Mouse (Mus musculus): ENCODE results near the gene Inpp5a.

Inpp5a gene

DNA sequence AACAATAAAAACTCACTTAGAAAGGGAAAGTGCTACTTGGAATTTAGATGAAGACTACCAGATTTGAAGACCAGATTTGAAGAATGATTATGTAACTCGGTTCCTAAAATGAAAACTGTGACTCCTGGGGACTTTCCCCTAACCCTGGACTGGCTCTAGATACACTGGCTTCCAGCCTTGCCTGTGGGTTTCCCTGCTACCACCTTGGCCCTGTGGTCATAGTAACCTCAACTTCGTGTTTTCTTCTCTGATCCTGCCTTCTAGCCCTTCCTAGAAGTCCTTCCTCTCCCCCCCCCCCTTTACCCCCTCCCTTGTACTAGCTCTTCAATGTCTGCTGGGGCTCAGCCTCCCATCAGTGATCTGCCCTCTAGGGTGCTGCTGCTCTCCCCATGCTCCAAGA is 87.8 kb downstream of the Inpp5a start:
- no peak for DNase-seq (ENCODE audit: low spot score)

DNA sequence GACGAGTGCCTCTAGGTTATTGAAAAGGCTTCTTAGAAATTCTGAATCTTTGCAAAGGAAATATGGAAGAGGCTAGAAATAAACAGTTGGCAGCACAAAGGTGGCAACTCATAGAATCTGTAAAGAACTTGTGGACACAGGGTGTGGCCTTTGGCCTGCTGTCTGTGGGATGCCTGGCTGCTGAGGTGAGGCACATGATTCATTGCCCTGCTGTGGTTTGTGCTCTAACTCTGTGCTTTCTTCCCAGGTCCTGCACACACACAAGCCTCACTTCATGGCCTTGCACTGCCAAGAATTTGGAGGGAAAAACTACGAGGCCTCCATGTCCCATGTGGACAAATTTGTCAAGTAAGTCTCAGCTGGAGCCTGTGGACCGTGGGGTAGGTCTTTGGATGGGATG is 88.8 kb downstream of the Inpp5a start:
- no peak for DNase-seq (ENCODE audit: low spot score)

DNA sequence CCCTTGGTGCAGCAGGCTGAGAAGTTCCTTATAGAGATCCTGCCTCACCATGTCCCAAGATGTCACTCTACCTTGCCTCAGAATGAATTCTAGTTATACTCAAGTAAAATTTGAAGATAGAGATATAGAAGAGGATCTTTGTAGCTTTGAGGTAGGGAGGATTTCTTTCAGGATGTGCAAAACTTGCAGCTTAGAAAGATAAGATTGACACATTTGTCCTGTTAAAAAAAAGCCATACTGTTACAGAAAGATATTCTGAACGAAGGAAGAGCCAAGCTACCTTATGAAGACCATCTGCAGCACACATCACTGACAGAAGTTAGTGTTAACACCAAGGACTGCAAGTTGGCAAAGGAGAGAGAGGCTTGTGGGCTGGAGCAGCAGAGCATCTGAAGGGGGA is 90.2 kb downstream of the Inpp5a start:
- DNase-seq (ENCODE audit: low spot score), result no peak

DNA sequence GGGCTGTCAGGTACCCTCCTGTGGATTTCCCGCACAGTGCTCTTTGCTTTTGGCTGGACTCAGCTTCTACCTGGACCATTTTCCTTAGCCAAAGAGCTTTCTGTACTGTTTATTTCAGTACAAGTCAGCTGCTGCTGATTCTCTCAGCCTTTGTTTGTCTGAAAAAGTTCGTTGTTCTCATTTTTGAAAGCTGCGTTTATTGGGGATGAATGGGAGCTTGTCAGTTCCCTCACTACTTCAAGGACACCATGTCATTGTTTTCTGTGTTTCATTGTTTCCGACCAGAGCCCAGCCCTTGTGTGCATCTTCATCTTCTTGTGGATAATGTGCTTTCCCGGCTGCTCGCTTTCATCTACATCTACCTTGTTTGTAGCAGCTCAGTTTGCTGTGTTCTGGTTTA is 90.7 kb downstream of the Inpp5a start:
- DNase-seq (ENCODE audit: low spot score), result no peak

DNA sequence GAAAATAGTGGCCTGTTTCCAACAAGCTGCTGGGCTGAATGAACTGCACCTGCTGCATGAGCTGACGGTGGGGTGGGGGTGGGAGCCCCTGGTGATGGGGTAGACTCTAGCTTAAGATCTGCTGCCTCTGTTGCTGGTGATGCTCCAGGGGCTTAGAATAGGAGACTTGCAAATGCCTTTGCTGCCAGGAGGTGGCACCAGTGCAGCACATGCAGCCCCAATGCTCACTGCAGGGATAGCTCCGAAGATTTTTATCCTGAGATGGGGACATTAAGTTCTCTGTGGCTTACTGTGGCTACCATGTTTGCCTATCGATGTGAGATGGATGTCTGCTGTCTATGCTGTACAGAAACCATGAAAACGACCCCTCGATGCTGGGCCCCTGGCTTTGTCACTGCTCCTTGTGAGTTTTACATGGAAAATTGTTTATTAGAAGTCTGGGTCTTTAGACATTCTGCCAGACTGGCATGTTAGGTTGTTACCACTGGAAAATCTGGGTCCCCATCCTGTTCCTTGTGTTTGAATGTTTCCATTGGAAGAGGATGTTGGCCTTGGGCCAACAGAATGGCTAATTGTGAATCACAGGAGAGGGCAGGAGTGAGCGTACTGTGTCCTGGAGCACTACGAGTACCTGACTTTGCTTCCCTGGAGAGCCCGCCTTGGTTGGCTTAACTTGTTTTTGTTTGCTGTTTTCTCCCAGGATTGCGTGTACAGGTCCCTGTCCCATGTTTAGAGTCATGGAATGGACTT is 95.5 kb downstream of the Inpp5a start:
- peak; percentile 47 for DNase-seq (ENCODE audit: low spot score)

DNA sequence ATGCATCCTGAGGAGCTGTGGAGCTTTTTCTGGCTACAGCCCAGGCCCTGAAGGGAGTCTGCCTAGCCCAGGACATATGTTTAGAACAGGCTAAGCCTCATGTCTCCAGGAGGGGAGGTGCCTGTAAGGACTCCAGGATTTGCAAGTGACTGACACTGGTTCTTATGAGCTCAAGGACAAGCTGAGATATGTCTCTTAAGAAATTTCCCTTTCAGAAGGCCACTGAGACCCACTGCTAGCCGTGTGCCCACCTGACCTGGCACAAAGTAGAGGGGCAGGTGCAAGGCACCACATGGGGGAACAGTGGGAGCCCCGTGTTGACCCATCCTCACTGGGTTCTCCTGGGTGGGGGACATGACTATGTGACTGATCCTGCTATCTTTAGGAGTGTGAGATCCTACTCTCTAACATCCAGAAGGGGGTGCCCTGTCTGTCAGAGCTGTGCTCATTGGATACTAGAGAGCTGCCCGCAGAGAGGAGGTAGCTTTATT is 100.9 kb downstream of the Inpp5a start:
- no peak for DNase-seq (ENCODE audit: low spot score)

DNA sequence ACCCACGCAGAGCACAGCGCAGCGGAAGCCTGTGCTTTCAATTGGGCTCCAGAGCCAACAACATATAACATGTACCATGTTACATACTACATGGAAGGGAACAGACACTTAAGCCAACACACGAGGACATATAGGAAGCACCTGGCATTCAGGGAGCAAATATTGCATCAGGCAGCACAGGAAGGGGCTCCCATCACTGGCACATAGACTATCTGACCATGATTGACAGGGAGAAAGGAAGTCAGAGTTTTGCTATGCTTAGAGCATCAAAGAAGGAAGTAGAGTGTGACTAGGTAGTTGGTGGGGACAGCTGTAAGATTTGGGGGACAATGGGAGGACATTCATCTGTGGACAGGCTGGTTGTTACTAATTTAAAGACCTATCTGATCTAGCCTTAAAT is 103.4 kb downstream of the Inpp5a start:
- no peak for DNase-seq (ENCODE audit: low spot score)

DNA sequence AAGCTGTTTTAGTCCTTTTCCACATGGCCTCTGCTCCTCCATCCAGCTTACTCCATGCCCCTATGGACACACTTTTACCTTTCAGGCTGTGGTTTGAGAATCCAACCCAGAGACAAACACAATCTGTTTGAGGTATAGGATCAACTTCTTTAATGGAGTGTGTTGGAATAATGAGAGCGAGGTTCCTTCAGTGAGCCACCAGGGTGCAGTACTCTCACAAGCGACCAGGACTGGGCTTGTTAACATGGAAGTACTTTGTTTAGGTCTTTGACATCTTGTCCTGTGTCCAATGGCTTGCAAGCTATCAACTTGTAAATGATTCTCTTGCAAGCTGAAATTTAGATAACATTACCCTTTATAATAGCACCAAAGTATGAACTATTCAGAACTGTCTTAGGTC is 104.0 kb downstream of the Inpp5a start:
- DNase-seq (ENCODE audit: low spot score), result no peak

DNA sequence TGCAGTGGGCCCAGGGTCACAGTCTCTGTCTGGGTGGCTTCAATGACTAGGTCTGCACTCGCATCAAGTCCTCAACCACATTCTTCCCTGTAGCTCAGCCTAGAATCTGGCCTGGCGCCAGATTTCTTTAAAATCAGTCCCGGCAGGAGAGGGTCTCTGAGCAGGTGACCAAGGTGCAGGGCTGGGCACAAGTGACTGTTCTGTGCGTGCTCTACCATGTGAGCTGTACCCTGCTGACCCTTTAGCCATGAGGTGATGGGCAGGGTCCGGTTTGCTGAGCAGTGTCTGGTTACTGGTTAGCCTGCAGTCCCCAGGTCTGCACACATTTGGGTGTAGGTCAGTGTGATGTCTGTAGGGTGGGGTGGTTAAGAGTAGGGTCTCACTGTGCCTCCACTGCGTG is 106.9 kb downstream of the Inpp5a start:
- DNase-seq (ENCODE audit: low spot score), result no peak

DNA sequence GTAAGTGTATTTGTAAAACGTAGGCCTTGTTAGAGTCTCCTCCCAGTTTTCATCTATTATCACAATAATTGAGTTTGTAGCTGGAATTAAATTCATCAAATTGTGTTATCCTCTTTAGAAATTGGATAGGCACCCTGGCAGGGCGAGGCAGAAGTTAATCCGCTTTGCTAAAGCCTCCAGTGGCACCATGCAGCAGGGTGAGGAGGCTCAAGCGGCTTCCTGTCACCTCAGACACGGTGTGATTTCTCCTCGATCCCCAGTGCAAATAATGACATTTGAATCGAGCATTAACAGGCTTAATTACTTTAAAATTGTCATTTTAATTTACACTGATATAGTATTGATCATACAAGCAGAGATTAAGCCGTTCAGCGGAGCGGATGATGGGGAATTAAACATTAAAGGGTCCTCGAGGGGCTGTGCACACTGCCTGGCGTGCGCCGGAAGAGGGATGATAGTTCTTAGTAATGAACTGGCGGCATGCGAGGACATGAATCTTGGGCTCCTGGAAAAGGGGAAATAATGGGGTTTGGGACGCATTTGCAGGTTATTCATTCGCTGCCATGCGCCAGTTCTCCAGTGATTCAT is 109.2 kb downstream of the Inpp5a start:
- no peak for DNase-seq (ENCODE audit: low spot score)

DNA sequence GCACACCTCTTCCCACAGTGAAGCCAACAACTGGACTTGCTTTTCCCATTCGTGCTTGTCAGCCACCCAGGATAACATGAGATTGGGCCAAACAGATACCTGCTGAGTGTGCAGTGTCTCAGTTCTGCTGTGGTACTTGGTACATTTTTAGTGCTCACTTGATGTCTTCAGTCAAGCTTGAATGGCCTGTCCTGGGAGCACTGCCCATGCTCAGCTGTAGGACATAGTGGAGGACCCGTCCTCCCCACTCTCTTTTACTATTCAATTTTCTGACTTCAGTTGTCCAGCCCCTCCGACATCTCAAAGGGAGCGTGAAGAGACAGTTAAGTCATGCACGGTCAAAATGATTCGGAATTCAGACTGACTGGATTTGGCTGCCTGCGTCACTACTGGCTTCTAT is 115.2 kb downstream of the Inpp5a start:
- DNase-seq (ENCODE audit: low spot score), result no peak

DNA sequence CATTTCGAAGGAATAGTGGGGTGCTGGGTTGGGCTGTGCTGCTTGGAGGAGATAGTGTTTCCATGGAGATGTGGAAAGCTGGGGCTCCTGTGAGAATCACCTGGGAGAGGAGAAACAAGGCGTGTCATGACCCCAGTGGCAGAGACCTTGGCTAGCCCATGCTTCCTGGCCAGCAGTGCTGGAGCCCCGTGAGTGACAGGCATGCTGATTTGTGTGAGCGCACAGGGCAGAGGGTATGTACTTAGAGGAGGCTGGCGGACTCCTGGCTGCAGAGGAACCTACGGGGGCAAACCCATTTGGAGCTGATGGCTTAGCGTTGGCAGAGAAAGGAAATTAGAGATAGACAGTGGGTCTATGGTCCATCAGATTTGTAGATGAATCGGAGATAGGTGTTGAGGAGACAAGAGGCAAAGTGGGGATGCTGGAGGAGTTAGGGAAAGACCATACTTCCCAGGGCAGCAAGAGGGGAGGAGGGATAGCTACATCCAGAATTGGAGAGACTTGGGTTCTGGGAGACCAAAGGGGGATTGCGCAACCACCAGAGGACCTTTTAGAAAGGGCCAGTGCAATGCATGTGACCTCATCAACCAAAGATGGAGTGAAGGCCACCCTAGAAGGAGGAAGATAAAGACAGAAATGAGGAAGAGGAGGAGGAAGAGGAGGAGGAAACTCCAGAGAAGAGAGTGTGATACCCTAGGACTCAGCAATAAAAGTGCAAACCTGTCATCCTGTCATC is 117.9 kb downstream of the Inpp5a start:
- no peak for DNase-seq (ENCODE audit: low spot score)

DNA sequence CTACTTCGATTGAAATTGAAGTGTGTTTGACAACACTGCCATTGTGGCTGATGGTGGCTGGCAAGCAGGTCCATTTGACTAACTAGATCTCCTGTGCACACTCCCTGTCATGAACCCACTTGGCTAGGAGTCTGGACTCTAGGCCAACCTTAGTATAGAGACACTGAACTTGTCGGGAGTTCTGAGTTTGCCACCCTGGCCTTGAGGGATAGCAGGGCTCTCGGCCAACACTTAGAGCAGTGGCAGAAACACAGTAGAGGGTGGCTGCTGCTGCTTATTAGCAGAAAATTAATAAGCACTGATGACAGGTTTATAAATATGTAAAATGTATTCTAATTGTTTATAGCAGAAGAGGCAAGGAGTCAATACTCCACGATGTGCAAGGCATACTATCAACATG is 120.0 kb downstream of the Inpp5a start:
- DNase-seq (ENCODE audit: low spot score), result peak; percentile 10

DNA sequence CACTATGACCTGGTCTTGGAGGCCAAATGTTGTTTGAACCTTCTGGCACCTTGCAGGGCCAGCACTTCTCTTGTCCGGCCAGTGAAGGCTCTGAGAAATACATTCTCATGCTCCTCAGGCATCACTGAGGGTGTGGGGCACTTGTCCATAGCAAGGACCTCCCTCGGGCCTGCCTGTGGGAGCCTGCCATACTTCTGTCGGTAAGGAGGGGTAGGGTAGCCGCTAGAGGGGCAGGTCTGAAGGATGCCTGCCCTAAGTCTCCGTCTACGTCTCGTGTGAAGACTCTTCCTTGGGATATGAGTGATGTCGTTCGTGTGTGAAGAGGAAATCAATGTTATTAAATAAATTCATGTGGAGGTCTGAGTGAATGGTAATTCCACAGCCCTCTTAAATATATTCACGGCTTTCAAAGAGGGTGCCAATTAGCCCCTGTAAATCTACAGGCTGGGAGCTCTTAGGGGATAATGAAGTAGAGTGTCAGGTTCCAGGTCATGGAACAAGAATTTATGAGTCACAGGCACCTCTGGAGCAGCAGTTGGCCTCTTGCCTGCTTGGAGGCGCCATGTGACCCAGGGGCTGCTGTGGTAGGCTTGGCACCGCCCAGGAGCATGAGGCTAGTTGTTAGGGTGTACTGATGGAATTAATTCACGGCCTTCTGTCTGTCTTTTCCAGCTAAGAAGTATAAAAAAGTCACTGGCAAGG is 127.2 kb downstream of the Inpp5a start:
- DNase-seq (ENCODE audit: low spot score), result peak; percentile 41

DNA sequence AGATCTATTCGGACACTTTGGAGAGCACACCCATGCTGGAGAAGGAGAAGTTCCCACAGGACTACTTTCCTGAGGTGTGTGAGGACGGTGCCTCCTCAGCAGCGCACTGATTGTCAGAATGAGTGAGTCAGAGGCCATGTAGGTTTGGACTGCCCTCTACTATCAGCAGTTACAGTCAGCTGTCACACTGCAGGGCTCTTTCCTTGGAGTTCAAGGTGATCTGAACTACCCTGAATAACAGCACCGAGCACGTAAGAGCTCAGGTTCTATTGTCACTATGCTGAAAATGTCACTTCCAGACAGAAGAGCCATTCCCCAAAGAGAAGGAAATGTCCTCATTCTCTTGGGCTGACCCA is 127.7 kb downstream of the Inpp5a start:
- no peak for DNase-seq (ENCODE audit: low spot score)

DNA sequence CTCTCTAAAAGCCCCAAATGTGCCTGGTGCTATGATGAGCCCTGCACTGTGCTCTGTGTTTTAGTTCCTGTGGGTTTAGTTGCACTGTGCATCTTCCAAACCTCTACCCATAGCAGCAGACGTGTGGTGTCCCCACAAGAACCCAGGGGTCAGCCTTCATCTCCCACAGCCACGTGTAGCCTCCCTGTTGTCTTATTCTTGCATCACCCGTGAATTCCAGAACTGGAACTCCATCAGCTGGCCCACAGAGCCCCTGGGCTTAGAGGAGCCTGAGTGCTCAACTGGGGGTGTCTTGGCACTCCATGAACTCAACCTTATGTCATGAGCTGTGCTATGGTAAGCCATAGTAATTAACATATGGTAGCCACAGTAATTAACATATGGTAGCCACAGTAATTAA is 129.4 kb downstream of the Inpp5a start:
- DNase-seq (ENCODE audit: low spot score), result no peak

DNA sequence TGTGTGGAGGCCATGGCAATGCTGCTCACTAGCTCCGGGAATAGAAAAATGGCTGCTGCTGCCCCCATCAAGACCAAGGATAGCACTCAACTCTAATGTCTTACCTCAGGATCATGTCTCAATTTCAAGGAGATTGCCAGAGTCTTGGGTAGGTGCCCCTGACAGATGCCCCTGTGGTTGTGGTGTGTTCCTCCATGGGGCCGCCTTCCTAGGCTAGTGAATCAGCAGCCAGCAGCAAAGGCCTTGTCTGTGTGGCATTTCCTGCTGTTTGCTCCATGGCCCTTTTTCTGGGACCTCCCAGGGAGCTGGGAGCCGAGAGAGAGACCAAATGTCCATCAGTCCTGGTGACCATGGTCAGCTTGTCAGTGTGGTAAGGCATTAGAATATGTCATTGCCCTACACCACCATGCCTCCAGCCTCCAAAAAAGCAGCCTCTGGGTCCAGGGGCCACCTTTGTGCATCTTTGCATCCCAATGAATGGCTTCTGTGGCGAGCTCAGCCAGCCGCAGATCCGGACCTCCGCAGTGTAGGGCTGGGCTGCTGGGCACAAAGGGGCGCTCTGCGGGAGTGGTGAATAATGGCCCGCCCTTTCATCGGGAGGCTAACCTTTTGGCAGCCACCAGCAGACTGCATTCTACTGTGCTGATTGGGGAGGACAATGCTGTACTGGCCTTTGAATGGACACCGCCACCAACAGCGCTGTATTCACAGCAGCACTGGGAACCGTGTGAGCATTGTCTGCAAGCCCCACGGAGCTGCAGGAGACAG is 139.6 kb downstream of the Inpp5a start:
- DNase-seq (ENCODE audit: low spot score), result no peak

DNA sequence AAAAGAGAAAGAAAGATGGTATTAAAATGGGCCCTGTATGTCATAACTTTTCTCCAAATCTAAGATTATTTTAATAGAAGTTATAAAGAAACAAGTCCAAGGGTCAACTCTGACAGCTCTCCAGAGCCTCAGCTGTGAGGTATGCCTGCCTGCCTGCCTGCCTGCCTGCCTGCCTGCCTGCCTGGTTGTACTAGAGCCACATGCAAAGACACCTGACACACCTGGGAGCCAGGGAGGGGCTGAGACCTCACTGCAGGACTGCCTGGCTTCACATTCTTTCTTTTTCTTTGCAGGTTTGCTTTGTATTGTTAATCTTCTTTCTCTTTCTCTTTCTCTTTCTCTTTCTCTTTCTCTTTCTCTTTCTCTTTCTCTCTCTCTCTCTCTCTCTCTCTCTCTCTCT is 140.3 kb downstream of the Inpp5a start:
- no peak for DNase-seq (ENCODE audit: low spot score)

DNA sequence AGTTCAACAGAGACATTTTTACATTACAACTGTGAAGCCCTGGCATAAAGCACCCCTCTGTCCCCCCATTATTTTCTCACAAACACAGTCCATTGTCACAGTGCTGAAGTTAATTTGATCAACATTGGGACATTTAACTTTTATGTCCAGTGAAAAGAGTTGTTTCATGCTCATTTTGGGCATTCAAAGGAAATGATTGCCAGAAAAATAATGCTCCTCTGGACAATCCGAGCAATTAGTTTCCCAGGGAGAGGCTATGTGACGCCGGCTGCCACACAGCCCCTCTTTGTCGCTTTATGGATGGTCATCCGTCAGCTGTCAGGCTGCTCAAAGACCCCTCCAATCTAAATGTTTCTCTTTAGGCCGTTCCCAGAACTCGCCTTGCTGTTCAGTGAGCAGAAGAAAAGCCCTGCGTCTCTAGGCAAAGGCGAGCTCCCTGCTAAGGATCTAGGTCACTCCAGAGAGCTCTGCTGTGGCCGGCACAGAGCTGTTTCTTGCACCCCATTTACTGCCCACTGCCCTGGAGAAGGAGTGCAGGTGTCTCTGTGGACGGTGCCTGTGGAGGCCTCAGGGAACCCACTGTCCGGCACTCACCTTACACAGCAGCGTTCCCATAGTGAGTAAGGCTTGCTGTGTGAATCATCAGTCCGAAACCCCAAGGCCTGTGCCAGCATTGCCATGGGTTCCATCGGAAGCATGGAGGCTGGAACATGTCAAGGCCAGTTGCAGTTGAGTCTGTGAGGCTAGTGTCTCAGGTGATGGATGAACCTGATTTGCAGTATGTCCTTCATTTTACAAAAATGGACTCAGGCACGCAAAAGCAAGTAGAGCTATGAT is 141.9 kb downstream of the Inpp5a start:
- no peak for DNase-seq (ENCODE audit: low spot score)

DNA sequence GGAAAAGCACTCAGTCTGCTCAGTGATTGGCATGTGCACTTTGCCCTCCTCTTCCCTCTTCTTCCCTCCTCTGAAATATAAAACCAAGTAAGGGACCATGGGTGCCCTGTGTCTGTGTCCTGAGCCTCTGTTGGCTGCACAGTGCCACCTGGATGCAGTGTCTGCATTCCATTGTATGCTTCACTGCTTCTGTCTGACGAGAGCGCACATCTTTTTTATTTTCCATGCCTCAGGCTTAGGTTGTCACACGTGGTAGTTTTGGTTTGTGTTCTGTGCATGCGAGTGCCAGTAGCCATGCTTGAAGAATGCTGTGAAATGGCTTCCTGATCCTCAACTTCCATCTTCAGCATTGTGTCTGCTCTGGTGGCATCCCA is 142.5 kb downstream of the Inpp5a start:
- DNase-seq (ENCODE audit: low spot score), result no peak

DNA sequence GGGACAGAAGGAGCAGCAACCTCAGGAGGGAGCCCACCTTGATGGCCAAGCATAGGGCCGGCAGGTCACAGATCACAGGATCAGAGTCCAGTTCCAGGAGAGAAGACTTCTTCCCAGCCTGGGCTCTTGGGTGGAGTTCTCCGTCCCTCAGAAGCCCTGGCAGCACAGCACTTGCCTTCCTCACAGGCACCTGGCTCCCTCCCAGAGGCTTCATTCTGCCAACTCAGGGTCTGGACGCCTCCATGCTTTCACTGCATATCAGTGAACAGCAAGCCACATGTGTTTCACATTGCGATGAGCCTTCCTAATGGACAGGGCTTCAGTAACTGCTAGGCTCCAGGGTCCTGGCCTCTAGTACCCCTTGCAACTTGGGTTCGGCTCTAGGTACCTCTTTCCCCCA is 147.4 kb downstream of the Inpp5a start:
- peak; percentile 26 for DNase-seq (ENCODE audit: low spot score)
